Mouse (Mus musculus): ENCODE data around the gene Tmem28. TPM values are rescaled to one million over a fixed set of nuclear protein-coding genes. Genes with fewer than 3 reads are reported as not detected.

The Tmem28 gene
- polyA plus RNA-seq, 1 experiment, result 0.28 TPM

DNA sequence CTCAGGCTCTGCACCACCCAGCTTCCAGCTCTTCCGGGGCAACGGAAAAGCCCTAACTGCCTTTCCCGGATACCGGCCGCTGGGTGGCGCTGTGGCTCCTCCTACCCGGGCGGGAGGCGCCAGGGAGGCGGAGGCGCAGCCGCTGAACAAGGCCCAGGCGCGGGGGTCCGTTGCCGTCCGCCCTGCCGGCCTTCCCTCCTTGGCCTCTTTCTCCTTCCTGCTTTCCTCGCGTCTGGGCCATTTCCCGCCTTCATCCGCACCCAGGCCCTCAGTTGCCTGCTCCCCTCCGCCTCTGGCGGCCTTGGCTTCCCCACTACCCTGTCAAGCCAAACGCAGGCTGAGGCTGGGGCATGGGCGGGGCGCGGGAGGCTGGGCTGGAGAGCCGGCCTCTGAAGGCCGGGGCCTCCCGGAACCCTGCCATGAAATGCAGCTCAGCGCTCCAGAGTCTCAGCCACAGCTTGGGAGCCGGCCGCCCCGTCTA, 32.5 kb downstream of the Tmem28 start:
- Histone ChIP-seq H3K36me3 (ENCODE audit: control insufficient read depth, insufficient read depth, low read length) (no peaks in the 10 kb centered on the region), H3K4me1 (replicated peaks; ENCODE audit: control insufficient read depth, insufficient read depth, low read length) (no peaks in the 10 kb centered on the region), H3K27ac (ENCODE audit: control insufficient read depth, insufficient read depth, low read length) (no peak overlapping the region), H3K4me3 (ENCODE audit: control insufficient read depth, insufficient read depth, low read length) (peak overlapping the region; percentile 32; the same call in 1 of the 2 replicates), H3K27me3 (ENCODE audit: control insufficient read depth, insufficient read depth, low read length) (no peaks in the 10 kb centered on the region)
- WGBS, result 5% methylated on average over 29 of the region's 35 CpGs
- no peak for TF ChIP-seq POLR2A (IDR thresholded peaks at IDR 0.05; ENCODE audit: control insufficient read depth, extremely low read depth, insufficient read depth, low read length, poor library complexity)
- no peak for TF ChIP-seq CTCF (IDR thresholded peaks at IDR 0.05; ENCODE audit: borderline replicate concordance, control insufficient read depth, extremely low read depth, insufficient read depth, low read length, poor library complexity)
- DNase-seq, result peak; percentile 29

DNA sequence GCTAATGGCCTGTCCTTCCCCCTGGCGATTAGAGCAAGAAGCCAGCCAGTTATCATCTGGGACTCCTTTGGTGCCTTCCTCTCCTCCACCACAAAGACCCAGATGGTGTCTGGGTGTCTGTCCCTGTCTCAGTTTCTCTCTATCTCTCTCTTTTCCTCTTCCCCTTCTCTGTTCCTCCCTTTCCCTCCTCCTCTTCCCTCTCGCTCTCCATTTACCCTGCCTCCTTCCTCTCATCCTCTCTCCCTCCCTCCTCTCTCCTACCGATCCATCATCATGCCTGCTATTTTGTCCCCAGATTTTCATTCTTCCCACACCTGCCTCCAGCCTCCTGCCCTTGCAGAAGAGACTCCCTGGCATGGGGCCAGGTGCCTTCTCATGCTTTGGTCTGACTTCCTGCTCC, 33.0 kb downstream of the Tmem28 start:
- no peak for DNase-seq
- H3K27me3 ChIP-seq (ENCODE audit: control insufficient read depth, insufficient read depth, low read length), result no peaks in the 10 kb centered on the region
- H3K4me3 ChIP-seq (ENCODE audit: control insufficient read depth, insufficient read depth, low read length), result no peak overlapping the region
- no peak overlapping the region for H3K27ac ChIP-seq (ENCODE audit: control insufficient read depth, insufficient read depth, low read length)
- WGBS, result 82% methylated on average over 2 of the region's 3 CpGs
- no peaks in the 10 kb centered on the region for H3K36me3 ChIP-seq (ENCODE audit: control insufficient read depth, insufficient read depth, low read length)
- TF ChIP-seq POLR2A (IDR thresholded peaks at IDR 0.05; ENCODE audit: control insufficient read depth, extremely low read depth, insufficient read depth, low read length, poor library complexity), result no peak
- no peak for TF ChIP-seq CTCF (IDR thresholded peaks at IDR 0.05; ENCODE audit: borderline replicate concordance, control insufficient read depth, extremely low read depth, insufficient read depth, low read length, poor library complexity)
- H3K4me1 ChIP-seq (replicated peaks; ENCODE audit: control insufficient read depth, insufficient read depth, low read length), result no peaks in the 10 kb centered on the region

GRCm38 (mm10) chrX:99872228-99872627, 51.4 kb downstream of the Tmem28 start:
- WGBS, result 82% methylated on average over 4 of the region's 4 CpGs

DNA sequence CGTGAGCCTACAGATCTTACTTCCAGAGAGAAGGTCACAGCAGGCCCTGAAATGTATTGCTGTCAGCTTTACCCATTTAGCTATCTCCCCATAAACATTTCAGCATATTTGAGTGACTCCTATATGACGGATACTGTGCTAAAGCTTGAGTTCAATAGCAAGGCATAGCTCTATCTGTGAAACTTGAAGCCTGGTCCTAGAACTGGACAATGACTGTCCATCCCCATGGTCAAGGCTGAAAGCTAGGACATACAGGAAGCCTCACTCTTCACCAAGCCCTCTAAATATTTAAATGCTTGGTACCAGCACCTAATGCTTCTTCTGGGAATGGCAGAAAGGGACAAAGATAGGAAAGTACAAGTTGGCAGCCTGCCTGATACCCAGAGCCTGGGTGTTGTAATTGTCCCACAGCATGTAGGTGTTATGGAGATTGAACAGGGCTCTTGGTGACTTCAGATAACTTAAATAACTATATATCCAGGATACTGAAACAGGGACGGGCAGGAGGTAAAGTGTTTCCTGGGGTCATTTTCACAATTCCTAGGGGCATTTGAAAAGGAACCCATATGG, 51.9 kb downstream of the Tmem28 start:
- no peak overlapping the region for H3K4me3 ChIP-seq (ENCODE audit: control insufficient read depth, insufficient read depth, low read length)
- H3K27ac ChIP-seq (ENCODE audit: control insufficient read depth, insufficient read depth, low read length), result no peak overlapping the region
- no peaks in the 10 kb centered on the region for H3K36me3 ChIP-seq (ENCODE audit: control insufficient read depth, insufficient read depth, low read length)
- no peak for DNase-seq
- H3K4me1 ChIP-seq (replicated peaks; ENCODE audit: control insufficient read depth, insufficient read depth, low read length), result no peaks in the 10 kb centered on the region
- no peak for TF ChIP-seq POLR2A (IDR thresholded peaks at IDR 0.05; ENCODE audit: control insufficient read depth, extremely low read depth, insufficient read depth, low read length, poor library complexity)
- TF ChIP-seq CTCF (IDR thresholded peaks at IDR 0.05; ENCODE audit: borderline replicate concordance, control insufficient read depth, extremely low read depth, insufficient read depth, low read length, poor library complexity), result no peak
- H3K27me3 ChIP-seq (ENCODE audit: control insufficient read depth, insufficient read depth, low read length), result no peaks in the 10 kb centered on the region
- 91% methylated on average over 3 of the region's 3 CpGs for WGBS

More at GRCm38 (mm10) chrX:99872228-99872627, 51.4 kb downstream of the Tmem28 start:
- H3K27ac ChIP-seq (ENCODE audit: control insufficient read depth, insufficient read depth, low read length), result no peak overlapping the region
- H3K36me3 ChIP-seq (ENCODE audit: control insufficient read depth, insufficient read depth, low read length), result no peaks in the 10 kb centered on the region
- no peaks in the 10 kb centered on the region for H3K27me3 ChIP-seq (ENCODE audit: control insufficient read depth, insufficient read depth, low read length)
- H3K4me3 ChIP-seq (ENCODE audit: control insufficient read depth, insufficient read depth, low read length), result no peak overlapping the region
- TF ChIP-seq CTCF (IDR thresholded peaks at IDR 0.05; ENCODE audit: borderline replicate concordance, control insufficient read depth, extremely low read depth, insufficient read depth, low read length, poor library complexity) (no peak), POLR2A (IDR thresholded peaks at IDR 0.05; ENCODE audit: control insufficient read depth, extremely low read depth, insufficient read depth, low read length, poor library complexity) (no peak)
- no peak for DNase-seq
- no peaks in the 10 kb centered on the region for H3K4me1 ChIP-seq (replicated peaks; ENCODE audit: control insufficient read depth, insufficient read depth, low read length)

- Histone ChIP-seq H3K27ac (ENCODE audit: control insufficient read depth, insufficient read depth, low read length) (no peak overlapping the region), H3K36me3 (ENCODE audit: control insufficient read depth, insufficient read depth, low read length) (no peaks in the 10 kb centered on the region), H3K4me1 (replicated peaks; ENCODE audit: control insufficient read depth, insufficient read depth, low read length) (no peaks in the 10 kb centered on the region), H3K4me3 (ENCODE audit: control insufficient read depth, insufficient read depth, low read length) (no peak overlapping the region), H3K27me3 (ENCODE audit: control insufficient read depth, insufficient read depth, low read length) (no peaks in the 10 kb centered on the region)
- no peak for TF ChIP-seq CTCF (IDR thresholded peaks at IDR 0.05; ENCODE audit: borderline replicate concordance, control insufficient read depth, extremely low read depth, insufficient read depth, low read length, poor library complexity)
- TF ChIP-seq POLR2A (IDR thresholded peaks at IDR 0.05; ENCODE audit: control insufficient read depth, extremely low read depth, insufficient read depth, low read length, poor library complexity), result no peak
- 93% methylated on average over 2 of the region's 2 CpGs for WGBS
- no peak for DNase-seq
Measured at GRCm38 (mm10) chrX:99873259-99873919, 52.6 kb downstream of the Tmem28 start.

DNA sequence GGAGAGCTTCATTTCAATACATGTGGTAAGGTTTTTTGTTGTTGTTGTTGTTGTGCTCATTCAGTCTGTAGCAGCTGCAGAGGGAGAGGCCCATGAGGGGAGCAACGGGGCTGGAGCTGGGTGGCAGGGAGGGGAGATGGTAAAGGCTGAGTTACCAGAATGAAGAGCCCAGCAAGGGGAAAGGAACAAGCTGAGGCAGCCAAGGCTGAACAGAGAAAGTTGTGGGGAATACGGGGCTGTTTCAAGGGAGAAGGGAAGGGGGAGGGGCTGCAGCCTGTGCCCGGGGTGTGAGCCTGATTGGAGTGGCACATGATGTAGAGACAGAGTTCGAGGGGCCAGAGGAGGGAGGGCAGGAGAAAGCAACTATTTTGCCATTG, 53.1 kb downstream of the Tmem28 start:
- TF ChIP-seq CTCF (IDR thresholded peaks at IDR 0.05; ENCODE audit: borderline replicate concordance, control insufficient read depth, extremely low read depth, insufficient read depth, low read length, poor library complexity) (no peak), POLR2A (IDR thresholded peaks at IDR 0.05; ENCODE audit: control insufficient read depth, extremely low read depth, insufficient read depth, low read length, poor library complexity) (no peak)
- 44% methylated on average over 4 of the region's 4 CpGs for WGBS
- Histone ChIP-seq H3K27me3 (ENCODE audit: control insufficient read depth, insufficient read depth, low read length) (no peaks in the 10 kb centered on the region), H3K36me3 (ENCODE audit: control insufficient read depth, insufficient read depth, low read length) (no peaks in the 10 kb centered on the region), H3K4me3 (ENCODE audit: control insufficient read depth, insufficient read depth, low read length) (no peak overlapping the region), H3K27ac (ENCODE audit: control insufficient read depth, insufficient read depth, low read length) (no peak overlapping the region), H3K4me1 (replicated peaks; ENCODE audit: control insufficient read depth, insufficient read depth, low read length) (no peaks in the 10 kb centered on the region)
- DNase-seq, result no peak
